Mouse (Mus musculus): ENCODE results near the gene Itgb7. TPM values are rescaled to one million over a fixed set of nuclear protein-coding genes. Genes with fewer than 3 reads are reported as not detected.
A peak's percentile ranks its signal among the peaks of the same experiment; 100 is the strongest.

Gene Itgb7
- polyA plus RNA-seq, 1 experiment from 2014 or later = 0.94 TPM

DNA sequence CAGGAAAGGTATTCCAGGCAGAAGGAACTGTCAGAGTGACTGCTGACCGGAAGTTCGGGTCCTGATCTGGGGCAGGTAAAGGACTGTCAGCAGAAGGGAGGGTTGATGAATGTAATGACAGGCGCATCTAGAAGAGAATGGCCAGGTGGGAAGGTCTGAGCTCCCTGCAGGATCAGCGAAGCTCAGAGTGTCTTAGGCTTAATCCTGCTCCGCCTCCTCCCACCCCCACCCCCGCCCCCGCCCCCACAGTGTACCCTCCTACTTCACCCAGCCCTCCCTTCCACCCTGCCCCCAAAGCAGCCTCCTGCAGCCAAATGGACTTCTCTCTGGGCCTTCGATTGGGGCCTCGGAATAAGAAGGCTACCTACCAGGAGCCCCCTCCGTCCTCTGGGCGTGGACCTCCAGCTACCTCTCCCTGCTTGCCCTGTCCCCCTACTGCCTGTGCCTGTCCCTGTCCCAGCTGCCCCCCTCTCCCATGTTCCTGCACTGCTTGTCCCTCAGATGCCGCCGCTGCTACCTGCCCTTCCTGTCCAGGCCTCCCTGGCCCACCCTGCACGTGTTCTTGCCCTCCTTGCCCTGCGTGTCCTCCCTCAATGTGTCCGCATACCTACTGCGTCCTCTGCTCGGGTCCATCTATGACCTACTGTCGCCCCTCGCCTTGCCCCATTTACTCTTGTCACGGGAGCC is 38.7 kb upstream of the Itgb7 start, which contains the start of gene Gm9918:
Gm9918 (plus strand) TSS at position 290 of the 687 bp plus-strand sequence.
- WGBS (ENCODE audit: insufficient replicate concordance) = 5% methylated on average over 21 of the region's 21 CpGs
- peak within 1 kb of the TSS; percentile 63 for H3K4me2 ChIP-seq
- no peaks in the 10 kb centered on the region for H3K9me3 ChIP-seq (replicated peaks; ENCODE audit: control insufficient read depth, low read length)
- H3K4me3 ChIP-seq (ENCODE audit: low read depth, low read length) = peak within 1 kb of the TSS; percentile 29
- H3K27ac ChIP-seq (ENCODE audit: low read depth, low read length) = no peak within 1 kb of the TSS
- H3K4me1 ChIP-seq (ENCODE audit: control insufficient read depth, insufficient read depth, low read length) = peaks cover 9% of the 10 kb centered on the region
- H3K36me3 ChIP-seq (ENCODE audit: control insufficient read depth, insufficient read depth, low read length) = no peaks in the 10 kb centered on the region
- peak within 1 kb of the TSS; percentile 58; the same call in 1 of the 2 replicates for H3K9ac ChIP-seq (ENCODE audit: low read depth, low read length)
- ATAC-seq (replicated peaks; ENCODE audit: insufficient number of reproducible peaks, low FRiP score, low TSS enrichment) = no peak
- H3K27me3 ChIP-seq (ENCODE audit: control insufficient read depth, insufficient read depth, low read length) = peaks cover 19% of the 10 kb centered on the region

DNA sequence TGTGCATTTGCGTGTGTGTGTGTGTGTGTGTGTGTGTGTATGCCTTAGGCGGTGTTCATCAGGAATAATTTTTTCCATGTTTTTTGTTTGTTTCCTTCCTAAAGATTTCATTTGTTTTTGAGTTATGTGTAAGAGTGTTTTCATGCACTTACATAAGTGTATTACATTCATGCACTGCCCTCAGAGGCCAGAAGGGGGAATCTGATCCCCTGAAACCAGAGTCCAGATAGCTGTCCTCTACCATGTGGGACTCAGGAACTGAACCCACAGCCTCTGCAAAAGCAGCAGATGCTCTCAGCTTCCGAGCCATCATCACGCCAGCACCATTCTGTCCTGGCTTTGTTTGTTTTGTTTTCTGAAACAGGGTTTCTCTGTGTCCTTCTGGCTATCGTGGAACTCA is 33.8 kb upstream of the Itgb7 start:
- peaks cover 4% of the 10 kb centered on the region for H3K4me1 ChIP-seq (ENCODE audit: control insufficient read depth, insufficient read depth, low read length)
- no peak overlapping the region for H3K9ac ChIP-seq (ENCODE audit: low read depth, low read length)
- WGBS (ENCODE audit: insufficient replicate concordance) = 82% methylated on average over 5 of the region's 5 CpGs
- H3K27ac ChIP-seq (ENCODE audit: low read depth, low read length) = no peak overlapping the region
- no peaks in the 10 kb centered on the region for H3K36me3 ChIP-seq (ENCODE audit: control insufficient read depth, insufficient read depth, low read length)
- no peak for ATAC-seq (replicated peaks; ENCODE audit: insufficient number of reproducible peaks, low FRiP score, low TSS enrichment)
- no peaks in the 10 kb centered on the region for H3K9me3 ChIP-seq (replicated peaks; ENCODE audit: control insufficient read depth, low read length)
- H3K27me3 ChIP-seq (ENCODE audit: control insufficient read depth, insufficient read depth, low read length) = peaks cover 20% of the 10 kb centered on the region
- no peak overlapping the region for H3K4me2 ChIP-seq
- no peak overlapping the region for H3K4me3 ChIP-seq (ENCODE audit: low read depth, low read length)

DNA sequence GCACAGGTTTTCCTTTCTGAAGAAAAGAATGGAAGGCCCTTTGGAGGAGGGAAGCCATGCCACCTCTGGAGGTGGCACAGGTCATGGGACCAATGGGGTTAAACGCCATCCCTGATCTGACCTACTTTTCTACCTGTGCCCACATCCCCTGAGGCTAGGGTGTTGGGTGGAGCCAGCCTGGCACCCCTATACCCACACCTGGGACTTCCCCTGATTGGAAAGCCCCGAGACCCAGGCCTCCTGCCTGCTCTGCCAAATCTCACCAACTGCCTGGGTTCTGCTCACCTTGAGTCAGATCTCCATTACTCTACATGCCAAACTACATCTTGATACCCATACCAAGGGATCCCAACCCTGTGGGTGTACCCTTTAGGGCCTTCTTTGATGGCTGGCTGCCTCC is 31.3 kb upstream of the Itgb7 start:
- WGBS (ENCODE audit: insufficient replicate concordance) = 70% methylated on average over 2 of the region's 2 CpGs
- Histone ChIP-seq H3K4me3 (ENCODE audit: low read depth, low read length) (no peak overlapping the region), H3K4me1 (ENCODE audit: control insufficient read depth, insufficient read depth, low read length) (peaks cover 7% of the 10 kb centered on the region), H3K9ac (ENCODE audit: low read depth, low read length) (no peak overlapping the region), H3K36me3 (ENCODE audit: control insufficient read depth, insufficient read depth, low read length) (no peaks in the 10 kb centered on the region), H3K9me3 (replicated peaks; ENCODE audit: control insufficient read depth, low read length) (no peaks in the 10 kb centered on the region), H3K27ac (ENCODE audit: low read depth, low read length) (no peak overlapping the region), H3K27me3 (ENCODE audit: control insufficient read depth, insufficient read depth, low read length) (peaks cover 30% of the 10 kb centered on the region), H3K4me2 (no peak overlapping the region)
- no peak for ATAC-seq (replicated peaks; ENCODE audit: insufficient number of reproducible peaks, low FRiP score, low TSS enrichment)

DNA sequence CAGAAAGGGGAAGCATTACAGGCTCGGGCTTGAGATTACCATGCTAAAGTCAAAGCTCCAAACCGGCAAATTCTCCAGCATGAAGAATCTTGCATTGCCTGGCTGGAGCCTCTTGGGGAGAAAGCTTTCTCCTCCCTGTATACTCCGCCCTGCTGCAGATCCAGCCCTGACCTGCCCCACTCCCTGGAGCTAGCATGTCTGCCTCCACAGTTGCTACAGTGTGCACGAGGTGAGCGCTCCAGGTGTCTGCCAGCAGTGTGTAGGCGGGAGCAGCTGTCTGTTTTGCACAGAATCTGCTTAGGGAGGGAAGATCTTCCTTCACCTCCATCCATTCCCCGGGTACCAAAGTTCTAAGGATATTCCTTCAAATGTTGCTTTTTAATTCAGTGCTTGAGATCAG is 30.8 kb upstream of the Itgb7 start:
- 39% methylated on average over 7 of the region's 7 CpGs for WGBS (ENCODE audit: insufficient replicate concordance)
- H3K4me2 ChIP-seq = no peak overlapping the region
- no peak overlapping the region for H3K27ac ChIP-seq (ENCODE audit: low read depth, low read length)
- no peak overlapping the region for H3K9ac ChIP-seq (ENCODE audit: low read depth, low read length)
- H3K4me3 ChIP-seq (ENCODE audit: low read depth, low read length) = no peak overlapping the region
- no peak for ATAC-seq (replicated peaks; ENCODE audit: insufficient number of reproducible peaks, low FRiP score, low TSS enrichment)
- peaks cover 7% of the 10 kb centered on the region for H3K4me1 ChIP-seq (ENCODE audit: control insufficient read depth, insufficient read depth, low read length)
- no peaks in the 10 kb centered on the region for H3K9me3 ChIP-seq (replicated peaks; ENCODE audit: control insufficient read depth, low read length)
- peaks cover 32% of the 10 kb centered on the region for H3K27me3 ChIP-seq (ENCODE audit: control insufficient read depth, insufficient read depth, low read length)
- no peaks in the 10 kb centered on the region for H3K36me3 ChIP-seq (ENCODE audit: control insufficient read depth, insufficient read depth, low read length)

DNA sequence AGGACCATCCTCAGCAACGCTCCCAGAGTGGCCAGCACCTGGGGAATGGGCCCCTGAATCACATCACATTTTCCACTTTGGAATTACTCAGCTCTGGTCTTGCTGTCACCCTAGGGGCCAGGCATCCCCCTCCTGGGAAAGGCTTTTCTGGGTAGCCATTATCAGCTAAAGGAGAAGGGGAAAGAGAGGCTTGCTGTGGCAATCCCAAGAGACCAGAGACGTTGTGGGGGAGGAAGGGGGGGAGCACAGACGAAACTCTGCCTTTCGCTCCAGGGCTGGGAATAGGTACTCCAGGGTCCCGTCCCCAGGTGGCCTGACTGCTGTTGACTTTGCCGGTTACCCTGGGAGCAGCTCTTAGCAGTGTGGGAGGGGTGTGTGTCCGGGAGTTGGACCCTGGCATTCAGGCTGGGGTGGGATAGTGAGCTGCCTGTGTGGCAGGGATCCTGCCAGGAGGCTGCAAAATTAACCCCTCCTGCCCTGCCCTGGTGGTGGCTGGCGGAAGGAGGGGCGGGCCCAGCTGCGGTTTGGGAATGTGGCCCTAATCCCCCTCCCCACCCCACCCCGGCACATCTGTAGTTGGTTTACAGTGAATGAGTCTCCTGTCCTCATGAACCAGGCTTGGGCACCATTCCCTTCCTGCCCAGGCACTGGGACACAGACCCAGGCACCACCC is 27.0 kb upstream of the Itgb7 start:
- no peak overlapping the region for H3K9ac ChIP-seq (ENCODE audit: low read depth, low read length)
- H3K4me1 ChIP-seq (ENCODE audit: control insufficient read depth, insufficient read depth, low read length) = peaks cover 11% of the 10 kb centered on the region
- H3K36me3 ChIP-seq (ENCODE audit: control insufficient read depth, insufficient read depth, low read length) = no peaks in the 10 kb centered on the region
- no peak overlapping the region; the same call in 1 of the 2 replicates for H3K27ac ChIP-seq (ENCODE audit: low read depth, low read length)
- WGBS (ENCODE audit: insufficient replicate concordance) = 10% methylated on average over 11 of the region's 11 CpGs
- no peak overlapping the region for H3K4me3 ChIP-seq (ENCODE audit: low read depth, low read length)
- peaks cover 59% of the 10 kb centered on the region for H3K27me3 ChIP-seq (ENCODE audit: control insufficient read depth, insufficient read depth, low read length)
- no peaks in the 10 kb centered on the region for H3K9me3 ChIP-seq (replicated peaks; ENCODE audit: control insufficient read depth, low read length)
- H3K4me2 ChIP-seq = peak overlapping the region; percentile 96
- no peak for ATAC-seq (replicated peaks; ENCODE audit: insufficient number of reproducible peaks, low FRiP score, low TSS enrichment)

DNA sequence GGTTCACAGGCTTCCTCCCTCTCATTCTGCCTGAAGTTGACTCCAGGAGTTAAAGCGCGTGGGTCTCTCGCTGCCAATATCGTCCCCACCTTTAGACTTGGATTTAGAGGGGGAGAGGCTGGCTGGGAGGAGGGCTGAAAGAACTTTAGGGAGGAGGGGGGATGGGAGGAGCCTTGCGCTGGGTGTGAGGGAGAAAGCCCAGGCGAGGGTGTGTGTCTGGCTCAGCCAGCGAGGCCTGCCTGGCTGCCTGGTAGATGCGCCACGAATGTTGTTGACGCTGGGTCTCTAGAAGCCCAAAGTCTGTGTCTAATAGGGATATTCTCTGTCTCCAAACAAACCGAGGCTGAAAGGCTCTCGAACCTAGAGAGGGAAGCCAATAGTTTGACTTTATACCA is 26.3 kb upstream of the Itgb7 start:
- H3K4me3 ChIP-seq (ENCODE audit: low read depth, low read length) = no peak overlapping the region; the same call in 1 of the 2 replicates
- peaks cover 59% of the 10 kb centered on the region for H3K27me3 ChIP-seq (ENCODE audit: control insufficient read depth, insufficient read depth, low read length)
- H3K4me1 ChIP-seq (ENCODE audit: control insufficient read depth, insufficient read depth, low read length) = peaks cover 11% of the 10 kb centered on the region
- H3K9me3 ChIP-seq (replicated peaks; ENCODE audit: control insufficient read depth, low read length) = no peaks in the 10 kb centered on the region
- H3K27ac ChIP-seq (ENCODE audit: low read depth, low read length) = no peak overlapping the region; the same call in 1 of the 2 replicates
- H3K36me3 ChIP-seq (ENCODE audit: control insufficient read depth, insufficient read depth, low read length) = no peaks in the 10 kb centered on the region
- ATAC-seq (replicated peaks; ENCODE audit: insufficient number of reproducible peaks, low FRiP score, low TSS enrichment) = no peak
- peak overlapping the region; percentile 96 for H3K4me2 ChIP-seq
- 3% methylated on average over 12 of the region's 12 CpGs for WGBS (ENCODE audit: insufficient replicate concordance)
- H3K9ac ChIP-seq (ENCODE audit: low read depth, low read length) = no peak overlapping the region

DNA sequence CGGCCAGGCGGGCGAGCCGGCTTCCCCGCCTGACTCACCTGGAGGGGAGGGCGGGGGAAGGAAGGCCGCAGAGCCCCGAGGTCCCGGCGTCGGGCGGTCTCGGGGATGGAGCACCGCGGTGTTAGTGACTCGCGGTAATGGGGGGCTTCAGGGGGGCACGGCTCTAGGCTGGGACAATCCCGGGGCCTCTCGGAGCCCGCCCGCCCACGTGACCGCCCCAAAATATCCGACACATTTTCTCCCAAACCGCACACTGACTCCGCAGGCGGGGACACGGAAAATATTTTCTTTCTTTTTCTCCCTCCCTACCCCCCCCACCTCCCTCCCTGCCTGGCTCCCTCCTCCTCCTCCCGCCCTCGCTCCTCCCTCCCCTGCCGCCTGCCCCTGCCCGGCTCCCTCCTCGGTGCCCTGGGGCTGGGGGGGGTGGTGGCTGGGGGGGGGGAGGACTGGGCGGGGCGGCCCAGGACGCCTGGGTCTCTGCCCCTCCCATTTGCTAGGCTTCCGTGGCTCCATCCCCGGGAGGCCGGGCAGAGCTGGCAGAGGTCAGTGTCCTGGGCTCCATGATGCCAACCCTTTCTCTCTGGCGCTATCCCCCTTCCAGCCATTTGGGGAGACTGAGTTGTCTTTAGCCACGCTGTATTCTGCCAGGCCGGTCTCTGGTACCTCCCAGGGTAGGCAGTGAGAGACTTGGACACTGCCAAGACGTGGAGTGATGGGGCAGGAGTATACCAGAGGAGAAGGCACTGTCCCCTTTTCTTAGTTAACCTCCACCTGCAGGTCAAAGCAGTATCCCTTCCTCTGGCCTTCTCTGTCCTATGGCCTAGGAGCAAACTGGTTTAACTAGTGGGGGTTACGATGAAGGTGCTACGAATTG is 25.7 kb upstream of the Itgb7 start, which contains the start of gene Rarg:
Rarg (minus strand) TSS at position 316 of the 874 bp plus-strand sequence.
- Histone ChIP-seq H3K4me2 (peak within 1 kb of the TSS; percentile 96), H3K4me3 (ENCODE audit: low read depth, low read length) (peak within 1 kb of the TSS; percentile 62), H3K36me3 (ENCODE audit: control insufficient read depth, insufficient read depth, low read length) (no peaks in the 10 kb centered on the region), H3K4me1 (ENCODE audit: control insufficient read depth, insufficient read depth, low read length) (peaks cover 11% of the 10 kb centered on the region), H3K9ac (ENCODE audit: low read depth, low read length) (peak within 1 kb of the TSS; percentile 64), H3K27ac (ENCODE audit: low read depth, low read length) (peak within 1 kb of the TSS; percentile 32), H3K27me3 (ENCODE audit: control insufficient read depth, insufficient read depth, low read length) (peaks cover 57% of the 10 kb centered on the region), H3K9me3 (replicated peaks; ENCODE audit: control insufficient read depth, low read length) (no peaks in the 10 kb centered on the region)
- 0 out of 2 replicates have a peak, but pooled peaks have one; percentile 15 for ATAC-seq (replicated peaks; ENCODE audit: insufficient number of reproducible peaks, low FRiP score, low TSS enrichment)
- whole genome bisulfite sequencing (ENCODE audit: insufficient replicate concordance) = 1% methylated on average over 38 of the region's 46 CpGs

DNA sequence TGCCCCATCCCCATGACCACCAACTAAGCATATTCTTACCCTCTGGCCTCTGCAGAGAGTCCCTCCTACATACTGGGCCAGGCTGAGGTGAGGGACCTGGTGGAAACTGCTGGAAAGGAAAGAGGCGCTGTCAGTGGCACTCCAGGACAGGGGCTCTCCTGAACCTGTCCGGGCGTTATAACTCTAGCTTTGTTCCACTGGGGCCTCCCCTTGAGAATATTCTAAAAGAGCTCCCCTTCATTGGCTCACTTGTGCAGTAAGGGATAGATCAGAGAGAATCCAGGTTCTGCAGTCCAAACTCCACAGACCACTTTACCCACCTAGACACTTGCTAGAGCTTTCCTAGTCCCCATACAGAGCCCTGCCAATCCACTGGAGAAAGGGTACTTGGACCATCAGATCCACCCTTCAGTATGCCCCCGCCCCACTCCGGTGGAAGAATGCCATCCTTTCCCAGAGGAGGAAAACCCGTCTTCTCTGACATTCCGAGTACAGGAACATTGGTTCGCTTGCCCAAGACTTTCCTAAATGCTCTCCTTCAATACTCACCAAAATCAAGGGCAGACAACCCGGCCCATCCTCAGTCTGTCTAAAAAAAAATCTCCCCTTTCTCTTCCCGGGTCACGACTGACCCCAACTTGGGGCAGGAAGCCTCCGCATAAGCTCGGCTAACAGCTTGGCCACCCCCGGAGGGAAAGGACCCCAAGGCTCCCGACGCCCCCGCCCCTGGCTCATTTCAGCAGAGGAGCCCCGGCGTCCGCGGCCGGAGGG is 24.9 kb upstream of the Itgb7 start:
- Histone ChIP-seq H3K4me3 (ENCODE audit: low read depth, low read length) (peak overlapping the region; percentile 62), H3K27ac (ENCODE audit: low read depth, low read length) (peak overlapping the region; percentile 32; the same call in 1 of the 2 replicates), H3K4me1 (ENCODE audit: control insufficient read depth, insufficient read depth, low read length) (peaks cover 11% of the 10 kb centered on the region), H3K36me3 (ENCODE audit: control insufficient read depth, insufficient read depth, low read length) (no peaks in the 10 kb centered on the region), H3K9ac (ENCODE audit: low read depth, low read length) (peak overlapping the region; percentile 64), H3K4me2 (peak overlapping the region; percentile 96), H3K27me3 (ENCODE audit: control insufficient read depth, insufficient read depth, low read length) (peaks cover 52% of the 10 kb centered on the region), H3K9me3 (replicated peaks; ENCODE audit: control insufficient read depth, low read length) (no peaks in the 10 kb centered on the region)
- WGBS (ENCODE audit: insufficient replicate concordance) = 7% methylated on average over 22 of the region's 22 CpGs
- no peak for ATAC-seq (replicated peaks; ENCODE audit: insufficient number of reproducible peaks, low FRiP score, low TSS enrichment)

Measured in heart, embryonic 11.5 days (tissue).